Mouse (Mus musculus) lung, embryonic 14.5 days (tissue): ENCODE measurements around the gene Mvp. TPM values are rescaled to one million over a fixed set of nuclear protein-coding genes. Genes with fewer than 3 reads are reported as not detected.

ENCODE experiments used
- ATAC-seq: fragments of 200-750 bp; cut with Nextera tagmentation; 2 replicates; pipeline ENCODE4 v1.8.0; 2017; ENCODE audit warnings: mild to moderate bottlenecking, moderate TSS enrichment, moderate library complexity; ENCODE audit not compliant: insufficient read depth
- DNase-seq: peaks from one replicate; pipeline ENCODE4 v3.0.0-alpha.2; 2015
- H3K27ac ChIP-seq: fragments of 300-500 bp; sonication (generic); 2 replicates; pipeline ENCODE4 v1.5.1; 2014; ENCODE audit warnings: low read depth, mild to moderate bottlenecking, moderate library complexity
- H3K27me3 ChIP-seq: fragments of 300-500 bp; sonication (generic); 2 replicates; pipeline ENCODE4 v1.6.1; 2014; ENCODE audit warnings: low read length, control low read depth; ENCODE audit not compliant: insufficient read depth
- H3K36me3 ChIP-seq: fragments of 300-500 bp; sonication (generic); 2 replicates; pipeline ENCODE4 v1.6.1; 2014; ENCODE audit warnings: control low read depth; ENCODE audit not compliant: insufficient read depth
- H3K4me1 ChIP-seq: fragments of 300-500 bp; sonication (generic); 2 replicates; pipeline ENCODE4 v1.6.1; 2014; ENCODE audit warnings: antibody characterized with exemption, control low read depth; ENCODE audit not compliant: insufficient read depth
- H3K4me2 ChIP-seq: fragments of 300-500 bp; sonication (generic); 2 replicates; pipeline ENCODE4 v1.6.1; 2014; ENCODE audit warnings: mild to moderate bottlenecking
- H3K4me3 ChIP-seq: fragments of 300-500 bp; sonication (generic); 2 replicates; pipeline ENCODE4 v1.5.1; 2014; ENCODE audit warnings: low read depth, low read length
- H3K9ac ChIP-seq: fragments of 300-500 bp; sonication (generic); 2 replicates; pipeline ENCODE4 v1.6.1; 2014
- H3K9me3 ChIP-seq: fragments of 300-500 bp; sonication (generic); 2 replicates; pipeline ENCODE4 v1.6.1; 2016; ENCODE audit warnings: low read depth, low read length, control low read depth
- CTCF ChIP-seq: IDR thresholded peaks from 2 replicates; pipeline ENCODE4 v1.5.1; 2016; ENCODE audit warnings: antibody characterized with exemption, low read depth
- WGBS: fragments of 180-500 bp; shearing (Covaris S2); extraction: QIAGEN DNeasy Blood & Tissue Kit; methylation state at CpG from one replicate; pipeline ENCODE4 v1.1.7; 2014; 5-methylcytosine and 5-hydroxymethylcytosine counted together
- polyA plus RNA-seq: library from polyadenylated mRNA; unstranded; fragments of >200 nt; fragmentation: Nextera tagmentation; extraction: Ambion mirVana; gene quantifications from 2 replicates; pipeline ENCODE4 v1.2.1, GENCODE M21; 2014

Mvp gene
- polyA plus RNA-seq, 1 experiment from 2014 or later, result 8.0 TPM

DNA sequence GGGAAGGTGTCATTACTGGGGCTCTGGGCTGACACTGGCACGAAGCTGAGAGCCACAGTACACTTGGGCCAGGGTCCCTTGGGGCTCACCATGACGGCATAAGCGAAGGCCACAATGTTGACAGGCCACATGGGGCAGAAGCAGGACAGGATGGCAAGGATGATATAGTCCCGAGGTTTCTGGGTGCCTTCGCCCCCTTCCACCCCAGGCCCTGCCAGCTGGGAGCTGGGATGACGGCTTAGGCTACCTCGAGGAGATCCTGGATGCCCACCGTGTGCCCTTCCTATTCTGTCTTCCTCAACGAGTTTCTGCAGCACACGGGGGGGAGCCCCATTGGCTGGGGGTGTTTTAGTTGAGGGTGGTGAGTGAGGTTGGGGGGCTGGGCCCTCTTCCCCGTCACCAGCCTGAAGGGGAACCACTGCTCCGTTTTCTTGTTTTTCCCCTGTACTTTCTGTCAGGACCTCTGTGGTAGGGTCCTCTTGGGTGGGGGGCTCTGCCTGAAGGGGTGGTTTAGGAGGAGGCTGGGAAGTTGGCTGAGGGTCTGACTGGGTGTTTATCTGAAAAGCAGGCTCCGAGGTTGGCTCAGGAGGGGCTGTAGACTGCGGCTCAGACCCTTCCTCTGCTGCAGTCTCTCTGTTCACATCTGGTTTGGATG lies 5.0 kb upstream of the Mvp start:
- H3K27ac ChIP-seq, result peak overlapping the region; percentile 67; the same call in 1 of the 2 replicates

GRCm38 (mm10) chr7:127018416-127019305 lies 4.2 kb upstream of the Mvp start:
- Histone ChIP-seq H3K27ac (peak overlapping the region; percentile 79; the same call in 1 of the 2 replicates), H3K4me3 (no peak overlapping the region), H3K4me1 (peaks cover 15% of the 10 kb centered on the region), H3K27me3 (no peaks in the 10 kb centered on the region), H3K9ac (peak overlapping the region; percentile 41; the same call in 1 of the 2 replicates), H3K4me2 (peak overlapping the region; percentile 87; the same call in 1 of the 2 replicates), H3K9me3 (no peaks in the 10 kb centered on the region), H3K36me3 (peaks cover 49% of the 10 kb centered on the region)
- 58% methylated on average over 15 of the region's 15 CpGs for WGBS
- DNase-seq, result no peak
- no peak for ATAC-seq
- no peak for TF ChIP-seq CTCF

More for the DNA sequence above, 5.0 kb upstream of the Mvp start:
- no peaks in the 10 kb centered on the region for H3K27me3 ChIP-seq
- peaks cover 21% of the 10 kb centered on the region for H3K4me1 ChIP-seq
- TF ChIP-seq CTCF, result no peak
- no peaks in the 10 kb centered on the region for H3K9me3 ChIP-seq
- WGBS, result 73% methylated on average over 14 of the region's 14 CpGs
- H3K36me3 ChIP-seq, result peaks cover 52% of the 10 kb centered on the region
- DNase-seq (no peak), ATAC-seq (no peak)
- peak overlapping the region; percentile 50; the same call in 1 of the 2 replicates for H3K9ac ChIP-seq
- H3K4me2 ChIP-seq, result peak overlapping the region; percentile 74
- peak overlapping the region; percentile 50 for H3K4me3 ChIP-seq

DNA sequence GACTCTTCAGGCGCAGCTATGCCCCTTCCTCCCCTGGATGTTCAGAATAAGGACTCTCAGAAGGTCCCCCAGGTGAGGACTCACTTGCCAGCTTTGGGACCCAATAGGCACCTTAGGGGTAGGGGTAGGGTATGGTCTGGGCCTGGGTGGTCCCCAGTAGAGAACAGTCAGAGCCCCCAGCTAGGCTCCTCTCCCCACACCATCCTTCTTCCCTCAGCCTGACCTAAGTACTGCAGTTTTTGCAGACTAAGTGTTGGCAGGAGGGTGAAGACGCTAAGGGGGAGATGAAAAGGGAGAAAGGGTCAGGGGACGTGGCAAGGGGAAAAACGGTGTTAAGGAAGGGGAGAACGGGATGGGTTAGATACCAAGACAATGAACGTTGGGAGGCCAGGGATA lies 3.5 kb upstream of the Mvp start:
- H3K9me3 ChIP-seq, result no peaks in the 10 kb centered on the region
- H3K27ac ChIP-seq, result peak overlapping the region; percentile 79
- no peaks in the 10 kb centered on the region for H3K27me3 ChIP-seq
- peak overlapping the region; percentile 41 for H3K9ac ChIP-seq
- 0 out of 2 replicates have a peak overlapping the region, but pooled peaks have one; percentile 73 for H3K4me3 ChIP-seq
- DNase-seq (no peak), ATAC-seq (no peak)
- no peak for TF ChIP-seq CTCF
- H3K36me3 ChIP-seq, result peaks cover 49% of the 10 kb centered on the region
- H3K4me1 ChIP-seq, result peaks cover 9% of the 10 kb centered on the region
- peak overlapping the region; percentile 87 for H3K4me2 ChIP-seq
- WGBS, result 21% methylated on average over 6 of the region's 6 CpGs

DNA sequence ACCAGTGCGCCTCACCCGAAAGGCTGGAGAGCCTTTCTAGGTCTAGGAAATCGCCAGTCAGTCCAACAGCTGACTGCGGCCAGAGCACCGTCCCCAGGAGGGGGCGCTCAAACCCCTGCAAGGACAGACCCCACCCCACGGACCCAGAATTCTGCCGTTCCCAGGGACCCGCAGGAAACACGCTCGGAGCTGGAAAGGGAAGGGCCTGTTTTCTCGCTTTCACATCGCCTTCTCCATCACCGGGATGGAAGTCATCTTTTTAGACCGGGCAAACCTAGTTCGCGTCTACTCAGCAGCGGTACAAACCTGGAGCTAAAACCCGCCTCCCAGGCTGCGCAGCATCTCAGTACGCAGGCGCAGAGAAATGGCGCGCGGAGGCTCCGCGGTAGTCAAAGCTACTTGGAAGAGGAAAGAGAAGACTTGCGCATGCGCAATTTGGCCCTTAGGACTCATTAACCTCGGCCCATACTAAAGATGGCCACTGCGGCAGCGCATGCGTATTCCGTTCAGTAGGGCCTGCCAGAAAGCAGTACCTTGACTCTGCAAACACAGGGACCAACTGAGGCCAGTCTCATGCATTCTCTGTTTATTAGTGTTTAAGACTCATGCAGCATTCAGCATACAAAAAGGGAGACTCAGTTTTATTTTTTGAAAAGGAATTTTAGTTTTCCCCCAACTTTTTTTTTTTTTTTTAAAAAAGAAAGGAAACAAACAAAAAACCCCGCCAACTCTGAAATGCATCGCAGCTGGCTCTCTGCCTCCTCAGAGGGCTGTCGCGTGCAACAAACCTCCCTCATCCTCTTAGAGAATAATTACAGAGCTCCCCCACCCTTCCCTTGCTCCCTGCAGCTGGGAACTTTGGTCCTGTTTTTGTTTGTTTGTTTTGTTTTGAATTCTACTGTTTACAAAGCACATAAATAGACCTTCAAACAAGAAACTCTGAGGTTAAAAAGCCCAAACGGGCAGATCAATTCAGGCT lies 2.8 kb upstream of the Mvp start, which contains the start of gene Pagr1a:
TSS of gene Pagr1a (minus strand) at position 382 of the 979 bp plus-strand sequence.
- DNase-seq, result peak; percentile 100
- Histone ChIP-seq H3K4me3 (peak within 1 kb of the TSS; percentile 73), H3K27ac (peak within 1 kb of the TSS; percentile 97), H3K36me3 (peaks cover 49% of the 10 kb centered on the region), H3K9me3 (no peaks in the 10 kb centered on the region), H3K27me3 (no peaks in the 10 kb centered on the region), H3K4me1 (peaks cover 5% of the 10 kb centered on the region), H3K4me2 (peak within 1 kb of the TSS; percentile 87), H3K9ac (peak within 1 kb of the TSS; percentile 88)
- TF ChIP-seq CTCF, result peak; percentile 91
- ATAC-seq, result peak; percentile 71
- WGBS, result 1% methylated on average over 39 of the region's 39 CpGs

GRCm38 (mm10) chr7:127016486-127016938 lies 2.1 kb upstream of the Mvp start:
- no peaks in the 10 kb centered on the region for H3K9me3 ChIP-seq
- peak overlapping the region; percentile 73 for H3K4me3 ChIP-seq
- peak overlapping the region; percentile 88 for H3K9ac ChIP-seq
- ATAC-seq, result peak; percentile 36
- TF ChIP-seq CTCF, result no peak
- no peaks in the 10 kb centered on the region for H3K27me3 ChIP-seq
- H3K4me1 ChIP-seq, result peaks cover 5% of the 10 kb centered on the region
- H3K36me3 ChIP-seq, result peaks cover 47% of the 10 kb centered on the region
- no peak for DNase-seq
- WGBS, result 2% methylated on average over 20 of the region's 22 CpGs
- H3K27ac ChIP-seq, result peak overlapping the region; percentile 97
- H3K4me2 ChIP-seq, result peak overlapping the region; percentile 87

GRCm38 (mm10) chr7:127016481-127016485 lies 1.9 kb upstream of the Mvp start, which contains the start of gene Pagr1b:
Pagr1b (minus strand) TSS chr7:127016484.
- Histone ChIP-seq H3K4me1 (peaks cover 5% of the 10 kb centered on the region), H3K27ac (peak within 1 kb of the TSS; percentile 97), H3K9me3 (no peaks in the 10 kb centered on the region), H3K36me3 (peaks cover 47% of the 10 kb centered on the region), H3K4me3 (peak within 1 kb of the TSS; percentile 73), H3K4me2 (peak within 1 kb of the TSS; percentile 87), H3K27me3 (no peaks in the 10 kb centered on the region), H3K9ac (peak within 1 kb of the TSS; percentile 88)
- no peak for ATAC-seq
- no peak for TF ChIP-seq CTCF
- no peak for DNase-seq
